Mouse (Mus musculus) ovary, adult 18-20 months (tissue): ENCODE measurements at regions not wholly inside any gene's neighbourhood (a gene's known extent, or its start where the extent isn't known, plus 50 kb on each side); places are given as distances from the start of the nearest gene placed in this dataset.

ENCODE experiments used
- DNase-seq: peaks from one replicate; pipeline ENCODE4 v3.0.0; 2022; ENCODE audit warnings: low spot score, mixed read lengths

GRCm38 (mm10) chr13:102586215-102586614, 107.1 kb upstream of the Cd180 start:
- no peak for DNase-seq

- no peak for DNase-seq
Observed at GRCm38 (mm10) chr13:102589680-102590435, 103.5 kb upstream of the Cd180 start.

GRCm38 (mm10) chr13:102591803-102592537, 101.4 kb upstream of the Cd180 start:
- no peak for DNase-seq

- peak; percentile 27 for DNase-seq
Observed at GRCm38 (mm10) chr13:102593405-102594200, 99.8 kb upstream of the Cd180 start.

- DNase-seq, result no peak
Observed at GRCm38 (mm10) chr13:102594201-102594600, 99.2 kb upstream of the Cd180 start.

GRCm38 (mm10) chr13:102595602-102596001, 97.8 kb upstream of the Cd180 start:
- DNase-seq, result no peak

GRCm38 (mm10) chr13:102596101-102596500, 97.3 kb upstream of the Cd180 start:
- no peak for DNase-seq

- DNase-seq, result no peak
Observed at GRCm38 (mm10) chr13:102598181-102598580, 95.2 kb upstream of the Cd180 start.

- no peak for DNase-seq
Observed at GRCm38 (mm10) chr13:102599602-102600001, 93.8 kb upstream of the Cd180 start.

- DNase-seq, result no peak
Observed at GRCm38 (mm10) chr13:102600026-102600425, 93.3 kb upstream of the Cd180 start.

- no peak for DNase-seq
Observed at GRCm38 (mm10) chr13:102624461-102624860, 68.9 kb upstream of the Cd180 start.

GRCm38 (mm10) chr13:102625171-102625835, 68.1 kb upstream of the Cd180 start:
- peak; percentile 46 for DNase-seq

- DNase-seq, result no peak
Observed at GRCm38 (mm10) chr13:102625836-102626340, 67.5 kb upstream of the Cd180 start.

GRCm38 (mm10) chr13:102627786-102628185, 65.6 kb upstream of the Cd180 start:
- DNase-seq, result no peak

- DNase-seq, result no peak
Observed at GRCm38 (mm10) chr13:102629176-102629575, 64.2 kb upstream of the Cd180 start.

GRCm38 (mm10) chr13:102634236-102634957, 59.0 kb upstream of the Cd180 start:
- no peak for DNase-seq

- DNase-seq, result no peak
Observed at GRCm38 (mm10) chr13:102636032-102636431, 57.3 kb upstream of the Cd180 start.

- no peak for DNase-seq
Observed at GRCm38 (mm10) chr13:102637059-102637458, 56.3 kb upstream of the Cd180 start.

GRCm38 (mm10) chr13:102639651-102640050, 53.7 kb upstream of the Cd180 start:
- no peak for DNase-seq

- DNase-seq, result no peak
Observed at GRCm38 (mm10) chr13:102640171-102640570, 53.2 kb upstream of the Cd180 start.
